Mouse (Mus musculus) CH12.LX (cell line): ENCODE data around the gene Il2ra. TPM values are rescaled to one million over a fixed set of nuclear protein-coding genes. Genes with fewer than 3 reads are reported as not detected.

Experiments
- DNase-seq: peaks from one replicate; pipeline ENCODE4 v3.0.0-alpha.2; 2013; ENCODE audit errors: extremely low read depth
- H3K27ac ChIP-seq: 2 replicates; pipeline ENCODE4 v1.5.1; 2012; ENCODE audit warnings: low read depth, mild to moderate bottlenecking, control low read depth, moderate library complexity; ENCODE audit not compliant: insufficient read depth
- H3K27me3 ChIP-seq: replicated peaks from 2 replicates; pipeline ENCODE3; 2012; ENCODE audit warnings: inconsistent platforms
- H3K36me3 ChIP-seq, 2 experiments: replicated peaks in 1 of 2; 2 replicates each; pipeline versions ENCODE3 to v1.6.1; 2012; ENCODE audit warnings: inconsistent platforms in 1 of 2, low read length in 1 of 2, mild to moderate bottlenecking in 1 of 2, mixed read lengths in 1 of 2, moderate library complexity in 1 of 2; ENCODE audit not compliant: control insufficient read depth in 1 of 2, insufficient read depth in 1 of 2
- H3K4me1 ChIP-seq, 2 experiments: 2 replicates each; pipeline ENCODE4 v1.6.1; 2012; ENCODE audit warnings: inconsistent platforms in 1 of 2, moderate library complexity in 1 of 2; ENCODE audit not compliant: insufficient read depth in 2 of 2, control insufficient read depth in 1 of 2
- H3K4me2 ChIP-seq: 2 replicates; pipeline ENCODE4 v1.6.1; 2012; ENCODE audit warnings: low read depth, mild to moderate bottlenecking, control low read depth; ENCODE audit not compliant: poor library complexity, insufficient read depth, severe bottlenecking
- H3K4me3 ChIP-seq, 3 experiments: fragments of 150-350 bp in 1 of 3; sonication (generic) in 1 of 3; replicated peaks in 1 of 3; 2 replicates each; pipeline versions ENCODE3 to v1.5.1; 2011 to 2012; ENCODE audit warnings: low read depth in 2 of 3, low read length in 2 of 3, mild to moderate bottlenecking in 2 of 3, moderate library complexity in 2 of 3, control low read depth in 1 of 3, improper control_type of control experiment in 1 of 3, inconsistent platforms in 1 of 3, mixed read lengths in 1 of 3; ENCODE audit not compliant: poor library complexity in 1 of 3
- H3K79me2 ChIP-seq: replicated peaks from 2 replicates; pipeline ENCODE4 v1.6.1; 2012; ENCODE audit warnings: mild to moderate bottlenecking, moderate library complexity; ENCODE audit not compliant: control insufficient read depth, poor library complexity, insufficient read depth, severe bottlenecking; ENCODE audit errors: extremely low read depth
- H3K9ac ChIP-seq: 2 replicates; pipeline ENCODE4 v1.6.1; 2012; ENCODE audit warnings: low read depth, mild to moderate bottlenecking, control low read depth, moderate library complexity; ENCODE audit not compliant: insufficient read depth
- H3K9me3 ChIP-seq: replicated peaks from 2 replicates; pipeline ENCODE3; 2012; ENCODE audit warnings: low read length, inconsistent platforms, mixed read lengths
- BHLHE40 ChIP-seq: IDR thresholded peaks from 2 replicates; pipeline ENCODE4 v1.6.1; 2011; ENCODE audit warnings: mild to moderate bottlenecking, low read depth, low read length, improper control_type of control experiment
- CHD1 ChIP-seq: IDR thresholded peaks from 2 replicates; pipeline ENCODE4 v1.6.1; 2012; ENCODE audit warnings: low read depth, low read length, improper control_type of control experiment, inconsistent platforms
- CHD2 ChIP-seq: IDR thresholded peaks from 2 replicates; pipeline ENCODE4 v1.6.1; 2011; ENCODE audit warnings: low read length, improper control_type of control experiment
- E2F4 ChIP-seq: IDR thresholded peaks from 2 replicates; pipeline ENCODE4 v1.6.1; 2011; ENCODE audit warnings: low read depth, low read length, improper control_type of control experiment; ENCODE audit not compliant: insufficient replicate concordance
- ELF1 ChIP-seq: IDR thresholded peaks from 2 replicates; pipeline ENCODE4 v1.6.1; 2014; ENCODE audit warnings: low read depth, mild to moderate bottlenecking, inconsistent platforms, low read length, improper control_type of control experiment
- HCFC1 ChIP-seq: IDR thresholded peaks from 2 replicates; pipeline ENCODE4 v1.6.1; 2012; ENCODE audit warnings: low read depth, mild to moderate bottlenecking, inconsistent platforms, low read length, improper control_type of control experiment
- IRF4 ChIP-seq: IDR thresholded peaks from 2 replicates; pipeline ENCODE4 v1.6.1; 2014; ENCODE audit warnings: low read depth, mild to moderate bottlenecking, inconsistent platforms, low read length, improper control_type of control experiment
- JUN ChIP-seq: IDR thresholded peaks from 2 replicates; pipeline ENCODE4 v1.6.1; 2011; ENCODE audit warnings: low read depth, mild to moderate bottlenecking, low read length, improper control_type of control experiment, moderate library complexity; ENCODE audit not compliant: insufficient read depth
- MAX ChIP-seq: IDR thresholded peaks from 2 replicates; pipeline ENCODE4 v1.6.1; 2011; ENCODE audit warnings: low read length, improper control_type of control experiment
- MAZ ChIP-seq: IDR thresholded peaks from 2 replicates; pipeline ENCODE4 v1.6.1; 2012; ENCODE audit warnings: low read depth, mild to moderate bottlenecking, inconsistent platforms, low read length, improper control_type of control experiment, moderate library complexity
- MEF2A ChIP-seq: IDR thresholded peaks from 2 replicates; pipeline ENCODE4 v1.6.1; 2014; ENCODE audit warnings: low read depth, mild to moderate bottlenecking, inconsistent platforms, low read length, improper control_type of control experiment, borderline replicate concordance
- MXI1 ChIP-seq: IDR thresholded peaks from 2 replicates; pipeline ENCODE4 v1.6.1; 2011; ENCODE audit warnings: mild to moderate bottlenecking, low read depth, low read length, improper control_type of control experiment
- MYC ChIP-seq: IDR thresholded peaks from 2 replicates; pipeline ENCODE4 v1.6.1; 2011; ENCODE audit warnings: low read depth, mild to moderate bottlenecking, improper control_type of control experiment, low read length
- NELFE ChIP-seq: IDR thresholded peaks from 2 replicates; pipeline ENCODE4 v1.6.1; 2011; ENCODE audit warnings: low read depth, low read length, improper control_type of control experiment
- POLR2A ChIP-seq: IDR thresholded peaks from 2 replicates; pipeline ENCODE4 v1.6.1; 2011; ENCODE audit warnings: low read depth, mild to moderate bottlenecking, improper control_type of control experiment, low read length
- POLR2AphosphoS2 ChIP-seq: IDR thresholded peaks from 2 replicates; pipeline ENCODE4 v1.6.1; 2011; ENCODE audit warnings: low read depth, low read length, improper control_type of control experiment
- RAD21 ChIP-seq: IDR thresholded peaks from 2 replicates; pipeline ENCODE4 v1.6.1; 2011; ENCODE audit warnings: low read depth, mild to moderate bottlenecking, low read length, improper control_type of control experiment, moderate library complexity
- SIN3A ChIP-seq: IDR thresholded peaks from 2 replicates; pipeline ENCODE4 v1.6.1; 2012; ENCODE audit warnings: low read length, improper control_type of control experiment, inconsistent platforms
- SMC3 ChIP-seq: IDR thresholded peaks from 2 replicates; pipeline ENCODE4 v1.6.1; 2011; ENCODE audit warnings: low read depth, low read length, improper control_type of control experiment
- TBP ChIP-seq: conservative IDR thresholded peaks from 2 replicates; pipeline ENCODE4 v1.6.1; 2011; ENCODE audit warnings: low read depth, low read length, improper control_type of control experiment
- TCF12 ChIP-seq: IDR thresholded peaks from 2 replicates; pipeline ENCODE4 v1.6.1; 2014; ENCODE audit warnings: low read depth, mild to moderate bottlenecking, inconsistent platforms, low read length, improper control_type of control experiment
- UBTF ChIP-seq: IDR thresholded peaks from 2 replicates; pipeline ENCODE4 v1.6.1; 2012; ENCODE audit warnings: low read depth, mild to moderate bottlenecking, inconsistent platforms, low read length, improper control_type of control experiment, moderate library complexity
- USF1 ChIP-seq: IDR thresholded peaks from 2 replicates; pipeline ENCODE4 v1.6.1; 2014; ENCODE audit warnings: low read depth, mild to moderate bottlenecking, inconsistent platforms, low read length, improper control_type of control experiment
- USF2 ChIP-seq: conservative IDR thresholded peaks from 2 replicates; pipeline ENCODE4 v1.6.1; 2011; ENCODE audit warnings: low read depth, low read length, improper control_type of control experiment
- ZC3H11A ChIP-seq: IDR thresholded peaks from 2 replicates; pipeline ENCODE4 v1.6.1; 2012; ENCODE audit warnings: low read depth, mild to moderate bottlenecking, inconsistent platforms, low read length, improper control_type of control experiment
- dilution Hi-C: fragments of 300-500 bp; cut with MboI; formaldehyde crosslinking; loops from 2 replicates; pipeline ENCODE4 v1.14.3; 2020; ENCODE audit warnings: low sequenced_read_pairs; ENCODE audit not compliant: extremely low pct_unique_long_range_greater_than_20kb, extremely low pct_ligation_motif_present
- in situ Hi-C: fragments of 300-500 bp; cut with MboI; formaldehyde crosslinking; loops from 3 replicates; pipeline ENCODE4 v1.14.3; 2019; ENCODE audit warnings: low sequenced_read_pairs, low pct_ligation_motif_present, low pct_unique_long_range_greater_than_20kb, mixed read lengths
- polyA plus RNA-seq: library from polyadenylated mRNA; unstranded; fragments of >175 nt; gene quantifications from 2 replicates; pipeline ENCODE4 v1.2.1, GENCODE M21; 2012; ENCODE audit warnings: low read depth; ENCODE audit not compliant: insufficient read length
- total RNA-seq, 2 experiments: library from RNA; depleted of rRNA; stranded (reverse); fragments of 300-350 nt in 1 of 2; fragments of >200 nt in 1 of 2; gene quantifications; 2 replicates each; pipeline ENCODE4 v1.2.3; 2012 to 2014

The Il2ra gene
- total and polyA plus RNA-seq, 3 experiments = 6.0 to 8.8 (median 6.3) TPM

- TF ChIP-seq JUN (peak; percentile 31; the same call in 1 of the 2 replicates), UBTF (no peak), CHD2 (no peak), USF1 (no peak), ZC3H11A (no peak), SIN3A (peak; percentile 32), RAD21 (no peak), POLR2A (no peak), HCFC1 (peak; percentile 26; the same call in 1 of the 2 replicates), E2F4 (no peak), POLR2AphosphoS2 (no peak)
Measured at GRCm38 (mm10) chr2:11654990-11655931, 12.7 kb downstream of the Il2ra start (continued).

- Histone ChIP-seq H3K4me3 (no peak overlapping the region), H3K4me1 (peaks cover 40 to 86% of the 10 kb centered on the region in 2 experiments)
- no peak for TF ChIP-seq POLR2A
- TF ChIP-seq MAZ = no peak
- no peak for TF ChIP-seq MEF2A
- TF ChIP-seq NELFE = no peak
- TF ChIP-seq POLR2AphosphoS2 = no peak
- TF ChIP-seq CHD1 = no peak
- no peak for TF ChIP-seq ELF1
- TF ChIP-seq UBTF = no peak
- TF ChIP-seq TBP = no peak
- no peak for TF ChIP-seq USF2
- TF ChIP-seq IRF4 = no peak
- no peak for TF ChIP-seq BHLHE40
- no peak for TF ChIP-seq MAX
- no peak for TF ChIP-seq MXI1
- no peak for TF ChIP-seq SMC3
- no peak for TF ChIP-seq MYC
- no peak for TF ChIP-seq SIN3A
- no peak for TF ChIP-seq TCF12
- TF ChIP-seq ZC3H11A = no peak
- TF ChIP-seq, all 38 proteins: peak for 0
- in situ Hi-C loops (no loop called here), dilution Hi-C loops (no loop called here)
- Histone ChIP-seq H3K9ac (no peak overlapping the region), H3K9me3 (no peaks in the 10 kb centered on the region), H3K27me3 (no peaks in the 10 kb centered on the region), H3K27ac (0 out of 2 replicates have a peak overlapping the region, but pooled peaks have one; percentile 15), H3K79me2 (peaks cover 8% of the 10 kb centered on the region), H3K36me3 (peaks cover 0 to 2% of the 10 kb centered on the region in 2 experiments), H3K4me2 (0 out of 2 replicates have a peak overlapping the region, but pooled peaks have one; percentile 15)
- no peak for DNase-seq
Measured at GRCm38 (mm10) chr2:11657581-11657980, 15.0 kb downstream of the Il2ra start.
